Mouse (Mus musculus): ENCODE measurements around the gene Rpl41. TPM values are rescaled to one million over a fixed set of nuclear protein-coding genes. Genes with fewer than 3 reads are reported as not detected.

Rpl41 gene
- polyA plus RNA-seq, 1 experiment from 2014 or later, result 2,363 TPM

DNA sequence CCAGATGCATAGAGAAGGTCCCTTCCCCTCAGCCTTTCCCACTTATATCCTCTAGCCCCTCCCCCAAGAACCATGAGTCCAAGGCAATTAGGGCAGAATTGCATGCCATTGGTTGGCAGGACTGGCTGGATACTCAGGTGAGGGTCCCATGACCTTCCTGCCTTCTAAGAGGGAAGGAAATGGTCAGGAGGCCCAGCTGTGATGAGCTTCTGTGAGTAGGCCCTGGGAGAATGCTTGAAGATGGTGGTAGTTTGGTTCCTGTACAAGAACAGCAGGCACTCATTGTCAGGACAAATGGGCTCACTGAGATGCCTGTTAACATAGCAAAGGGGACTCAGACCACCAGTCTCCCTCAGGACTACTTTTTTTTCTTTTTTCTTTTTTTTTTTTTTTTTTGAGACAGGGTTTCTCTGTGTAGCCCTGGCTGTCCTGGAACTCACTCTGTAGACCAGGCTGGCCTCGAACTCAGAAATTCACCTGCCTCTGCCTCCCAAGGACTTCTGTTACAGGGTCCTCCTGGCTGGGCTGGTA lies 10.7 kb downstream of the Rpl41 start:
- H3K9me3 ChIP-seq (replicated peaks), result no peaks in the 10 kb centered on the region
- WGBS, result 100% methylated on average over 1 of the region's 1 CpGs
- H3K4me2 ChIP-seq, result no peak overlapping the region
- H3K36me3 ChIP-seq, result peaks cover 14% of the 10 kb centered on the region
- H3K9ac ChIP-seq, result no peak overlapping the region
- no peak overlapping the region for H3K27ac ChIP-seq
- H3K4me1 ChIP-seq (replicated peaks), result peaks cover 15% of the 10 kb centered on the region
- H3K4me3 ChIP-seq, result no peak overlapping the region
- no peak for ATAC-seq (replicated peaks; ENCODE audit: insufficient number of reproducible peaks, insufficient read depth, low FRiP score, low read depth)
- no peaks in the 10 kb centered on the region for H3K27me3 ChIP-seq

DNA sequence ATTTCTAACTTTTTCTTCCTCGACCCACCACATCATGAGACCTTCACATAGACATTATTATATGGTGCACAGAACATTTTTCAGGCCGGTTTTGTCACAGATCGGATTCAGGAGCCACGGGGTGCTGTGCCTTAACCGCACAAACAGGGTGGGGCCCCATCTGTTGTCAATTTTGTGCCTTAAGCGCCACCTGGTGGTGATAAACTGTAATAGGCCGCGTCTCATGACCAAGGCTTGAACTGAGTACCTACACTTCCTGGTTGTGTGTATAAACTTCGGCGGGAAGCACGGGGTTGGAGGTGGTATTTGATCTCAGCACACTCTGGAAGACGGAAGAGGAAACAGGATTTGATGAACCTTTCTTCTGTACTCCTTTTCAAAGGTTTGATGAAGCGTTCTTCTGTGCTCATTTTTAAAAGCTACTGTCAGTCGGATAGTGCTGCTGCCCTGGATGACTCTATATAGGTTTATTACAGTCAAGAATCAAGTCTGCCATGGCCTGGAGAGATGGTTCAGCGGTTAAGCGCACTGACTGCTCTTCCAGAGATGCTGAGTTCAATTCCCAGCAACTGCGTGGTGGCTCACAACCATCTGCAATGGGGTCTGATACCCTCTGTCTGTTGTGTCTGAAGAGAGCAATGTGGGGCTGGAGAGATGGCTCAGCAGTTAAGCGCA lies 12.7 kb downstream of the Rpl41 start:
- peak; percentile 91 for ATAC-seq (replicated peaks; ENCODE audit: insufficient number of reproducible peaks, insufficient read depth, low FRiP score, low read depth)
- Histone ChIP-seq H3K4me1 (replicated peaks) (peaks cover 10% of the 10 kb centered on the region), H3K4me2 (peak overlapping the region; percentile 56), H3K4me3 (peak overlapping the region; percentile 17), H3K27ac (peak overlapping the region; percentile 41; the same call in 1 of the 2 replicates), H3K9me3 (replicated peaks) (no peaks in the 10 kb centered on the region), H3K9ac (peak overlapping the region; percentile 29), H3K36me3 (no peaks in the 10 kb centered on the region), H3K27me3 (no peaks in the 10 kb centered on the region)
- WGBS, result 16% methylated on average over 18 of the region's 18 CpGs

DNA sequence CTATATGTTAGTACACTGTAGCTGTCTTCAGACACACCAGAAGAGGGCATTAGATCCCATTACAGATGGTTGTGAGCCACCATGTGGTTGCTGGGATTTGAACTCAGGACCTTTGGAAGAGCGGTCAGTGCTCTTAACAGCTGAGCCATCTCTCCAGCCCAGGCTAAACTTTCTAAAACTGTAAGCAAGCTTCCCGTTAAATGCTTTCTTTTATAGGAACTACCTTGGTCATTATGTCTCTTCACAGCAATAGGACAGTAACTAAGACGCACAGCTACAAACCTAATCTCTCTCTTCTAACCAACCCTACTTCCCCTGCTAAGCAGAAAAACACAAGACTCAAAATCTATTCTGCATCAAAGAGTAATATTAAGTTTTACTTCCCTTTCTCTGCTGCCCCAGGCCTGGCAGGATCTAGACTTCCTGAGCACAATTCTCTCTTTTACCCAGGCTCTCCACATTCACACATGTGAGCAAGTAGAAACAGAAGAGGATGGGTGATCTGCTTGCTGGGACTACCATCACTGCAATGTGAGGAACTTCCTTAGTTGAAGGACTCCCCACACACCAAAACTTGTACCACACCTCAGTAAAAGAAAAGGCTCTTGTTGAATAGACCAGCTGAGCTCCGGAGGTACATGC lies 13.4 kb downstream of the Rpl41 start:
- Histone ChIP-seq H3K4me2 (peak overlapping the region; percentile 56), H3K27me3 (no peaks in the 10 kb centered on the region), H3K36me3 (no peaks in the 10 kb centered on the region), H3K4me1 (replicated peaks) (peaks cover 10% of the 10 kb centered on the region), H3K4me3 (peak overlapping the region; percentile 17), H3K9ac (0 out of 2 replicates have a peak overlapping the region, but pooled peaks have one; percentile 29), H3K27ac (peak overlapping the region; percentile 41; the same call in 1 of the 2 replicates), H3K9me3 (replicated peaks) (no peaks in the 10 kb centered on the region)
- no peak for ATAC-seq (replicated peaks; ENCODE audit: insufficient number of reproducible peaks, insufficient read depth, low FRiP score, low read depth)
- 68% methylated on average over 4 of the region's 4 CpGs for WGBS

DNA sequence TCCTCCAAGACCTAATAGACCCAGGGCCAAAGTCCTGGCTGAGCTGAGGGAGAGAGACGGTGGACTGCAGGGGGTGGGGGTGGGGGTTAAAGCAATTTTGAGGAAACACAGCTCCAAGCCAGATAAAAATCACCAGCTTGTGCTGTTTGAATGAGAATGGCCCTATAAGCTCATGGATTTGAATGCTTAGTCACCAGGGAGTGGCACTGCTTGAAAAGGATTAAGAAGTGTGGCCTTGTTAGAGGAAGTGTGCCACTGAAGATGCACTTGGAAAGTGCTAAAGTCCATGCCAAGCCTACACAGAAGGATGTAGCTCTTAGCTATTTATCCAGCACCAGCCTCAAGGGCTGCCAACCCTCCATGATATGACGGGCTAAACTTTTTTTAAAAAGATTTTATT lies 13.9 kb downstream of the Rpl41 start:
- H3K9me3 ChIP-seq (replicated peaks), result no peaks in the 10 kb centered on the region
- no peak overlapping the region for H3K4me3 ChIP-seq
- ATAC-seq (replicated peaks; ENCODE audit: insufficient number of reproducible peaks, insufficient read depth, low FRiP score, low read depth), result no peak
- no peaks in the 10 kb centered on the region for H3K27me3 ChIP-seq
- no peak overlapping the region for H3K9ac ChIP-seq
- no peaks in the 10 kb centered on the region for H3K36me3 ChIP-seq
- H3K27ac ChIP-seq, result no peak overlapping the region
- WGBS, result 79% methylated on average over 2 of the region's 2 CpGs
- H3K4me2 ChIP-seq, result no peak overlapping the region
- H3K4me1 ChIP-seq (replicated peaks), result peaks cover 10% of the 10 kb centered on the region

DNA sequence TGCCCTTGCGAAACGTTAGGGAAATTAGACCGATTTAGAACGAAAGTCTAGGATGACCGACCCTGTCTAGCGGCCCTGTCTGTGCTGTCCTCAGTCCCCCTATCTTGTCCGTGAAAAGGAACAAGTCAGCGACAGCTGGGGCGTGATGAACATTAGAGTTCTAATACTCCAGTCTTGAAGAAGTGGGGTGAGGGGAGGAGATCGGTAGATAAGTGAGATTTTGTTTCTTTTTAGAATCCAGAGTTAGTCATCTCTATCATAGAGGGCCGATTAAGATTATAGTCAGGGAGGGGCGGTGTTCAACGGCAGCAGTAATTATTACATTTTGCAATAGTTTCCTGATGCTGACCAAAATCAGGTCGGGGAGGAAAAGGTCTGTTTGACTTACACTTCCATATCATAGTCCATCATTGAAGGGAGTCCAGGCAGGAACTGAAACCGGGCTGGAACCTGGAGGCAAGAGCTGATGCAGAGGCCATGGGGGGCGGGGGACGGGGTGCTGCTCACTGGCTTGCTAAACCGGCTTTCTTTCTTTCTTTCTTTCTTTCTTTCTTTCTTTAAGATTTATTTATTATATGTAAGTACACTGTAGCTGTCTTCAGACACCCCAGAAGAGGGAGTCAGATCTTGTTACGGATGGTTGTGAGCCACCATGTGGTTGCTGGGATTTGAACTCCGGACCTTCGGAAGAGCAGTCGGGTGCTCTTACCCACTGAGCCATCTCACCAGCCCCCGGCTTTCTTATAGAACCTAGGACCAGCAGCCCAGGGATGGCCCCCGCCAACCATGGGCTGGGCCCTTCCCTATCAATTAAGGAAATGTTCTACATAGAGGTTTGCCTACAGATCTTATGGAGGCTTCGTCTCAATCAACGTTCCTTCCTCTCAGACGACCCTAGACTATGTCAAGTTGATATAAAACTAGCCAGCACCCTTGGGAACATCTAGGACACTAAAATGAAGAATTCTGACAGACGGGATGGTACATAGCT lies 22.4 kb downstream of the Rpl41 start:
- Histone ChIP-seq H3K4me2 (peak overlapping the region; percentile 93), H3K4me1 (replicated peaks) (peaks cover 15% of the 10 kb centered on the region), H3K9ac (peak overlapping the region; percentile 49), H3K27ac (peak overlapping the region; percentile 87), H3K36me3 (peaks cover 3% of the 10 kb centered on the region; the same call in 1 of the 2 replicates), H3K9me3 (replicated peaks) (no peaks in the 10 kb centered on the region), H3K27me3 (no peaks in the 10 kb centered on the region), H3K4me3 (peak overlapping the region; percentile 80)
- no peak for ATAC-seq (replicated peaks; ENCODE audit: insufficient number of reproducible peaks, insufficient read depth, low FRiP score, low read depth)
- WGBS, result 29% methylated on average over 28 of the region's 28 CpGs

DNA sequence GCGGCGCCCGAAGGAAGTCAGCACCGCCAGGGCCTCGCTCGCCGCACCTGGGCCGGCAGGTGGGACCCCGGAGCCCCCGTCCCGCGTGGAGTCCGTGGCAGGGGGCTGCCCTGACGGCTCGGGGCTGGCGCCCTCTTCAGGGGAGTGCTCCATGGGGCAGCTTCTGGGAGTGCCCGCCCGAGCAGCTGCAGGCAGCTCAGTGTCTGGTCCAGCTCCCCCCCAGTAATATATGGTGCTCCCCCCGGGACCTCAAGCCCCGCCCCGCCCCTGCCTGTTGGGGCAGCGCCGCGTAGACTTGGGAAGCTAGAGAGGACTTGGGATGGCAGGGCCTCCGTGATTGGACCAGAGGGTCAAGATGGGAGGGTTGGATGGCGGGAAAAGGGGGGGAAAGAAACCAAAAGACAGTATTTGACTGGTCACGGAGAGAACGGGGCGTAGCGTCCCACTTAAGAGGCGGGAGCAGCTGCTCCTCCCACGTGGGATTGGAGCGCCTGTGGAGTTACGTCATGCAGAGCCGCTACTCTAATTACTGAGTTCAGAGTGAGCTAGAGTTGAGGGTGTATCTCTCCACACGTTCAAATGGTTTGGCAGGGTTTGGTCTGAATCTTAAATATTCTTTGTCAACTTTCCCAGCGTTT lies 23.3 kb downstream of the Rpl41 start, which contains the start of gene Esyt1:
Gene Esyt1, minus strand, starts transcription at position 201 of the 638 bp plus-strand sequence.
- under 1% methylated on average over 37 of the region's 37 CpGs for WGBS
- no peaks in the 10 kb centered on the region for H3K9me3 ChIP-seq (replicated peaks)
- peaks cover 15% of the 10 kb centered on the region for H3K4me1 ChIP-seq (replicated peaks)
- peak within 1 kb of the TSS; percentile 87 for H3K9ac ChIP-seq
- no peaks in the 10 kb centered on the region for H3K27me3 ChIP-seq
- H3K4me3 ChIP-seq, result peak within 1 kb of the TSS; percentile 80
- peaks cover 11% of the 10 kb centered on the region; the same call in 1 of the 2 replicates for H3K36me3 ChIP-seq
- H3K4me2 ChIP-seq, result peak within 1 kb of the TSS; percentile 93
- H3K27ac ChIP-seq, result peak within 1 kb of the TSS; percentile 87
- ATAC-seq (replicated peaks; ENCODE audit: insufficient number of reproducible peaks, insufficient read depth, low FRiP score, low read depth), result peak; percentile 96

DNA sequence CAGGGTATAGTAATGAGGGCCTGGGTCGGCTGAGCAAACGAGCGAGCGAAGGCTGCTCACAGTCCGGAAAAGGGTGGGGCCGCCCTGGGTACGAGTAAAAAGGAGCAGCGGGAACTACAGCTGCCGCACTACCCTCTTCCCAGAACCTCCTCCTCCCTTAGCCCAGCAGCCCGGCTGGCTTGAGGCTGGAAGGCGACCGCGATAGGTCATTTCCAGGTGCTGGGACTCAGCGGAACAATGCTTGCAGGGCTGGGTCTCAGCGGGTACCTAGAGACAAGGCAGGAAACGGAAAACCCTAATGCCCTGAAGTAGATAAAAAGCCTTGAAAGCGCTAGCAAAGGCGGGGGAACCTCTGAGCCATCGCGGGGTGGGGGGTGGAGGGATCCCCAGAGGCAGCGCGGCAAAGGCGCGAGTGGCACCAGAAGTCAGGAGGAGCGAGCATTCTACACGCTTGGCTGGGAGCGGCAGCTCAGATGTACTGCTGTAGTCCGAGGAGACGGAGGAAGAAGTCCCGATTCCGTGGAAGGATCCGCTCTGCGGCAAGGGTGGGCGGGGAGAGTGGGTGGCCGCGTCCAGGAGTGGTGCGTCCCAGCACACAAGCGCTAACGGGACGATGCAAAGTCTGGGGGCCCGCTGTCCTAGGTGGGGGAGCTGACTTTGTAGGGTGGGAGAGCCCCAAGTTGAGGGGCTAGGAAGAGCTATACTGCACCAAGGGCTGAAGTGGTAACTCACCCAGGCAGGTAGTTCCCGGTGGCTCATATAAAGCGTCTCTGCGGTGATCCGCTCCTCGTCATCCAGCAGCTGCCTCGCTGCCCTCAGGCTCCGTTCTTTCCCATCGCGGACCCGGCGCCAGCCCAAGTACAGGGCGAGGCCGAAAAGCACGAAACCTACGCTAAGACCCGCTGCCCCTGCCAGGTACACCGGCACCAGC lies 24.1 kb downstream of the Rpl41 start:
- peak overlapping the region; percentile 87 for H3K27ac ChIP-seq
- peak overlapping the region; percentile 93 for H3K4me2 ChIP-seq
- H3K4me1 ChIP-seq (replicated peaks), result peaks cover 15% of the 10 kb centered on the region
- under 1% methylated on average over 58 of the region's 58 CpGs for WGBS
- no peaks in the 10 kb centered on the region for H3K9me3 ChIP-seq (replicated peaks)
- H3K9ac ChIP-seq, result peak overlapping the region; percentile 87
- H3K36me3 ChIP-seq, result peaks cover 17% of the 10 kb centered on the region; the same call in 1 of the 2 replicates
- no peaks in the 10 kb centered on the region for H3K27me3 ChIP-seq
- H3K4me3 ChIP-seq, result peak overlapping the region; percentile 80
- peak; percentile 18 for ATAC-seq (replicated peaks; ENCODE audit: insufficient number of reproducible peaks, insufficient read depth, low FRiP score, low read depth)

DNA sequence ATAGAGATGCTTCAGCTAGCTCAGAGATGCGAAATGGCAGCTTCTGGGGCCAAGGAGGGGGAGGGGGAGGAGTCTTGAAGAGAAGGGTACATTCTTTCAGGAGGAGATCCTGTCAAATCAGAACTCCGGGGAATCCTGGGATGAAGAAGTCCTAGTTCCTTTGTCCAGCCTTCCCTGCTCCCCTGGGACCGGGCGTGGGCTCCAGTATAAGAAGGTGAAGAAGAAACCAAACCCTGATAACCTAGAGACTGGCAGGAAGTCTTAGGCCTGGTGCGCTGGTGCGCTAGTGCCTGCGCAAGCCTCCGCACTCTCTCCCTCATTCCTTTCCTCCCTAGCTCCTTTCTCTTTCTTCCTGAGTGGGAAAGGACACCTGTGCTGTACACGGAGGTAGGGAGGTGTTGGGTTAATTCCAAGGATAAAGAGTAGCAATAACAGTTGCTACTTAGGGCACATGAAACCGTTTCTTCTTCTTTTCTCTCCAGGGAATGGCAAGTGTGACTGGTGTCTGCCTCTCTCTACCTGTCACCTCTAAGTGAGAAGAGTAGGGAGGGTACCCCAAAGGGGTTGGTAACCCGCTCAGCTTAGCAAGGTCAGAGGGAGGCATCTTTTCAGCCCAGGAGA lies 24.9 kb downstream of the Rpl41 start:
- Histone ChIP-seq H3K9ac (peak overlapping the region; percentile 87), H3K27ac (peak overlapping the region; percentile 87), H3K27me3 (no peaks in the 10 kb centered on the region), H3K9me3 (replicated peaks) (no peaks in the 10 kb centered on the region), H3K4me1 (replicated peaks) (peaks cover 15% of the 10 kb centered on the region), H3K4me3 (peak overlapping the region; percentile 80), H3K36me3 (peaks cover 21% of the 10 kb centered on the region; the same call in 1 of the 2 replicates), H3K4me2 (peak overlapping the region; percentile 93)
- WGBS, result 29% methylated on average over 11 of the region's 11 CpGs
- no peak for ATAC-seq (replicated peaks; ENCODE audit: insufficient number of reproducible peaks, insufficient read depth, low FRiP score, low read depth)

DNA sequence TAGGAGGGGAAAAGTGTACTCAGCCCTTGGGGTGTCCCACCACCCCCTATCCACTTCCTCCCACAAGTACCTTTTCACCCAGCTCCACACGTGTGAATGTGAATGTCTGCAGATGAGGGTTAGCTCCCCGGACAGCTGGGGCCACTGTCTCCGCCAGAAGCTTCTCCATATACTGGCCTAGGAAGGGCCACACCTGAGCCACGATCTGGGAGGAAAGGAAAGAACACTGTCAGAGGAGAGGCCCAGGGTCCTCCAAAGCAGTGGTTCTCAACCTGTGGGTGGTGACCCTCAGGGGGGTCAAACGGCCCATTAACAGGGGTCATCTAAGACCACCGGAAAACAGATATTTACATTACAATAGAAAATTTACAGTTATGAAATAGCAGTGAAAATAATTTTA lies 26.8 kb downstream of the Rpl41 start:
- Histone ChIP-seq H3K9ac (no peak overlapping the region), H3K27me3 (no peaks in the 10 kb centered on the region), H3K4me2 (no peak overlapping the region), H3K9me3 (replicated peaks) (no peaks in the 10 kb centered on the region), H3K4me3 (no peak overlapping the region), H3K36me3 (peaks cover 36% of the 10 kb centered on the region; the same call in 1 of the 2 replicates), H3K27ac (no peak overlapping the region), H3K4me1 (replicated peaks) (peaks cover 15% of the 10 kb centered on the region)
- ATAC-seq (replicated peaks; ENCODE audit: insufficient number of reproducible peaks, insufficient read depth, low FRiP score, low read depth), result no peak
- 76% methylated on average over 6 of the region's 6 CpGs for WGBS
